Mouse (Mus musculus) left cerebral cortex, postnatal 10 days (tissue): ENCODE measurements around the gene Sbf2. TPM values are rescaled to one million over a fixed set of nuclear protein-coding genes. Genes with fewer than 3 reads are reported as not detected.
"Not testable (repeated sequence)": the region's sequence is repeated elsewhere in the genome, so short reads cannot be mapped to it uniquely, and the experiment has no call there.

Experiments used
- DNase-seq, 2 experiments: peaks; one replicate each; pipeline ENCODE4 v3.0.0; 2021 to 2022; ENCODE audit warnings: low spot score in 2 of 2, mixed read lengths in 1 of 2; ENCODE audit errors: extremely low spot score in 1 of 2
- intact Hi-C: fragments of 180-260 bp; cut with DNase I; formaldehyde crosslinking; loops from one replicate; pipeline ENCODE4 v1.15.1; 2025
- total RNA-seq, 2 experiments: library from RNA; stranded (reverse); gene quantifications; 2 replicates each; pipeline ENCODE4 v1.2.3; 2021

The Sbf2 gene
- total RNA-seq, result 10 to 100 TPM; 78.8 to 81.4 TPM

- peak; percentile 52 to 92 for DNase-seq
- intact Hi-C loops, result loop anchor here (10.0 kb wide), 1 partner anchor 60 kb away; no protein-coding TSS in a partner anchor
These were observed at the start of gene Sbf2 for GRCm38 (mm10) chr7:110614133-110615063. Gene Sbf2 (minus strand): TSS chr7:110614922.

- no peak for DNase-seq
- intact Hi-C loops, result no loop called here
These were observed 43.7 kb upstream of the Sbf2 start for GRCm38 (mm10) chr7:110658378-110658928.

- intact Hi-C loops, result no loop called here
- DNase-seq, result no peak
These were observed 41.2 kb upstream of the Sbf2 start for GRCm38 (mm10) chr7:110655966-110656365.

GRCm38 (mm10) chr7:110655230-110655629 is 40.5 kb upstream of the Sbf2 start:
- intact Hi-C loops, result no loop called here
- DNase-seq, result no peak

- DNase-seq, result no peak
- intact Hi-C loops, result no loop called here
These were observed 36.4 kb upstream of the Sbf2 start for GRCm38 (mm10) chr7:110651091-110651490.

- intact Hi-C loops, result no loop called here
These were observed 35.8 kb upstream of the Sbf2 start for GRCm38 (mm10) chr7:110650491-110650890.

GRCm38 (mm10) chr7:110649133-110649987 is 34.6 kb upstream of the Sbf2 start:
- intact Hi-C loops, result loop anchor here (5.0 kb wide), 1 partner anchor 153 kb away; no protein-coding TSS in a partner anchor
- no peak for DNase-seq

More at GRCm38 (mm10) chr7:110650491-110650890, 35.8 kb upstream of the Sbf2 start:
- DNase-seq, result no peak

- intact Hi-C loops, result loop anchor here (5.0 kb wide), 1 partner anchor 154 kb away; no protein-coding TSS in a partner anchor
- peak in 1 of 2 experiments; percentile 43 for DNase-seq
These were observed 33.8 kb upstream of the Sbf2 start for GRCm38 (mm10) chr7:110648455-110649085.

- DNase-seq, result no peak
- intact Hi-C loops, result loop anchor here (5.0 kb wide), 1 partner anchor 154 kb away; no protein-coding TSS in a partner anchor
These were observed 33.1 kb upstream of the Sbf2 start for GRCm38 (mm10) chr7:110647559-110648454.

GRCm38 (mm10) chr7:110646611-110647407 is 32.1 kb upstream of the Sbf2 start:
- intact Hi-C loops, result loop anchor here (5.0 kb wide), 1 partner anchor 155 kb away; no protein-coding TSS in a partner anchor
- no peak for DNase-seq

- no peak for DNase-seq
- intact Hi-C loops, result loop anchor here (5.0 kb wide), 1 partner anchor 156 kb away; no protein-coding TSS in a partner anchor
These were observed 31.1 kb upstream of the Sbf2 start for GRCm38 (mm10) chr7:110645859-110646258.

GRCm38 (mm10) chr7:110645311-110645710 is 30.6 kb upstream of the Sbf2 start:
- DNase-seq, result peak; percentile 64 to 65
- intact Hi-C loops, result loop anchor here (5.0 kb wide), 1 partner anchor 157 kb away; no protein-coding TSS in a partner anchor

GRCm38 (mm10) chr7:110639958-110640357 is 25.2 kb upstream of the Sbf2 start:
- intact Hi-C loops, DNase-seq: not testable (repeated sequence)

GRCm38 (mm10) chr7:110639291-110639915 is 24.7 kb upstream of the Sbf2 start:
- DNase-seq, result no peak
- intact Hi-C loops, result no loop called here

GRCm38 (mm10) chr7:110638305-110639110 is 23.8 kb upstream of the Sbf2 start:
- no peak for DNase-seq
- intact Hi-C loops, result no loop called here
